Mouse (Mus musculus) brain, embryonic 14.5 days (tissue): ENCODE measurements at regions not wholly inside any gene's neighbourhood (a gene's known extent, or its start where the extent isn't known, plus 50 kb on each side); places are given as distances from the start of the nearest gene placed in this dataset.

Experiments
- CTCF ChIP-seq: fragments of 200-500 bp; IDR thresholded peaks from 2 replicates; pipeline ENCODE4 v1.5.1; 2012; ENCODE audit warnings: inconsistent platforms, mild to moderate bottlenecking, moderate library complexity, borderline replicate concordance; ENCODE audit not compliant: insufficient read depth, insufficient read length; ENCODE audit errors: extremely low read depth
- POLR2A ChIP-seq: fragments of 200-500 bp; IDR thresholded peaks from 2 replicates; pipeline ENCODE4 v1.6.1; 2012; ENCODE audit warnings: mild to moderate bottlenecking, inconsistent platforms, borderline replicate concordance; ENCODE audit not compliant: poor library complexity, insufficient read depth, insufficient read length, severe bottlenecking; ENCODE audit errors: extremely low read depth

DNA sequence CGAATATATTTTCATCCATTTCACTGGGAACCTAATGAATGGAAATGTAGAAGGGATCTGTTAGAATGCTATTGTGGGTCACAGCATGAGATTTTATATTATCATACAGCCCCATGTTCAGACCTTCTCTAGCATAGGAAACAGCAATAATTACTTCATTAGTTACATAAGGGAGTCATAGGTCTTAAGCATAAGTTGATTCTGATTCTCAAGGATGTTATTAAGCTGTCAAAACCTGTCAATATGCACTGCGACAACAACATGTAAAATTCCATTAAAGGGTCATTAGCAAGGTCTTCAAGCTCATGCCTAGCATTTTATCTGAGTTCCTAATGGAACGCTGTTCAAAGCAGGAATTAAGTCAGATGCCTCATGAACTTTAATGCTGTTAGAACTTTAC, 328.5 kb downstream of the Nup35 start:
- no peak for TF ChIP-seq POLR2A
- no peak for TF ChIP-seq CTCF
